Mouse (Mus musculus) erythroblast, embryonic 14.5 days (primary cell): ENCODE data around the gene Magi1. TPM values are rescaled to one million over a fixed set of nuclear protein-coding genes. Genes with fewer than 3 reads are reported as not detected.

Experiments
- H3K27me3 ChIP-seq: 2 replicates; pipeline ENCODE4 v1.6.1; 2012; ENCODE audit warnings: inconsistent platforms; ENCODE audit not compliant: control insufficient read depth
- H3K36me3 ChIP-seq: 2 replicates; pipeline ENCODE4 v1.6.1; 2012; ENCODE audit warnings: mild to moderate bottlenecking, inconsistent platforms; ENCODE audit not compliant: control insufficient read depth
- H3K4me1 ChIP-seq: 2 replicates; pipeline ENCODE4 v1.6.1; 2012; ENCODE audit warnings: inconsistent platforms; ENCODE audit not compliant: control insufficient read depth
- H3K4me3 ChIP-seq: replicated peaks from 2 replicates; pipeline ENCODE3; 2012; ENCODE audit warnings: moderate library complexity, mild to moderate bottlenecking, inconsistent platforms
- H3K9me3 ChIP-seq: 2 replicates; pipeline ENCODE4 v1.6.1; 2012; ENCODE audit warnings: low read length, inconsistent platforms, mixed read lengths; ENCODE audit not compliant: control insufficient read depth
- GATA1 ChIP-seq: IDR thresholded peaks from 2 replicates; pipeline ENCODE4 v1.6.1; 2012; ENCODE audit warnings: low read length, inconsistent platforms, mixed read lengths
- TAL1 ChIP-seq: IDR thresholded peaks from 3 replicates; pipeline ENCODE4 v1.6.1; 2012; ENCODE audit warnings: low read length, inconsistent platforms, mixed read lengths
- polyA plus RNA-seq: library from polyadenylated mRNA; stranded (reverse); fragments of >175 nt; gene quantifications from 2 replicates; pipeline ENCODE4 v1.2.3, GENCODE M21; 2012

The Magi1 gene
- polyA plus RNA-seq, 1 experiment = 0.16 TPM

- no peaks in the 10 kb centered on the region for H3K4me1 ChIP-seq
- no peaks in the 10 kb centered on the region for H3K9me3 ChIP-seq
- H3K4me3 ChIP-seq = no peak overlapping the region
- peaks cover 18% of the 10 kb centered on the region for H3K27me3 ChIP-seq
- H3K36me3 ChIP-seq = no peaks in the 10 kb centered on the region
- TF ChIP-seq GATA1 = no peak
- TF ChIP-seq TAL1 = no peak
These were observed 566.8 kb downstream of the Magi1 start for GRCm38 (mm10) chr6:93716686-93717625.

DNA sequence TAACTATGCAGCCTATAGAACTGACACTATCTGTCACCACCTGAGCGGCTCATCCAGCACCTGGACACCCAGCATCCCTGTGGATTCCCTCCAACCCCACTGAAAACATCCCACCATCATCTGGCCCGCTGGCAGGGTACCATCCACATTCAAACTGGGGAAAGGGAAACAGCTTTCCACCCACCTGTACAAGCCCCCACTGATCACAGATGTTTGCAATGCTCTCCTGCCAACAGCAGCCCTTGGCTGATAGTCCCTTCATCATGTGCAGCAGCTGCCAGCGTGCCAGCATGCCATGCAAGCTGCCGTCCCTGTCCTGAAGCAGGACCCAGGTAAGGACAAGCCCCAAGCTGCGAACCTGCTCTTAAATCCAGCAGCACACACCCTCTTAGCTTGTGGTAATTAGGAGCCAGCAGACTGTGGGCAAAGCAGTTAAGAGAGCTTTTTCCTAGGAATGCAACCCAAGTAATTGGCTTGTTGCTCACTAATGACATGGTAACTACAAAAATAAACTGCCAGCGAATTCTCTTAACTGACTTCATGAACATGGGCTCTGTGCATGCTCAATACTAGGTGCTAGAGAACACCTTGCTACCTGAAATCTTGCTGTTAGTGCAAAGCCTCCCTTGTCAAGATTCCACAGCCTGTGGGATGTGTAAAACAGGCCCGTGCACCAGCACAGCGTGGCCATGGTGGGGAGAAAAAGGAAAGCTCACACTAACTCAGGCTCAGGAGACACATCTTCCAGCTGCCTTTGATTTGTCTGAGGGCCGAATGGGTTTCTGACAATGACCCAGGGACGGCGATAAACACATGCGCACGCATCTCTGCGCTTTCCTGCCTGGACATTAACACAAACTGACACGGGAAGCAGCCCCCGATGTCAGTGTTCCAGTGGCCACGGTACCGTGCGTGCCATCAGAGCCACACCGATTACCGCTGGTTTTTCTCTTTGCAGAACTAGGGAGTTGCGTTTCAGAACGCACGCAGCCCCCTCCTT lies 568.2 kb downstream of the Magi1 start:
- Histone ChIP-seq H3K4me3 (no peak overlapping the region), H3K27me3 (peaks cover 18% of the 10 kb centered on the region), H3K4me1 (no peaks in the 10 kb centered on the region), H3K36me3 (no peaks in the 10 kb centered on the region), H3K9me3 (no peaks in the 10 kb centered on the region)
- no peak for TF ChIP-seq GATA1
- TF ChIP-seq TAL1 = no peak

GRCm38 (mm10) chr6:93704350-93704749 lies 579.4 kb downstream of the Magi1 start:
- no peaks in the 10 kb centered on the region for H3K27me3 ChIP-seq
- no peaks in the 10 kb centered on the region for H3K36me3 ChIP-seq
- H3K9me3 ChIP-seq = no peaks in the 10 kb centered on the region

GRCm38 (mm10) chr6:93699436-93699835 lies 584.3 kb downstream of the Magi1 start:
- H3K36me3 ChIP-seq = no peaks in the 10 kb centered on the region
- no peaks in the 10 kb centered on the region for H3K27me3 ChIP-seq
- no peak for TF ChIP-seq GATA1
- no peak for TF ChIP-seq TAL1
- H3K9me3 ChIP-seq = no peaks in the 10 kb centered on the region
- H3K4me1 ChIP-seq = no peaks in the 10 kb centered on the region
- no peak overlapping the region for H3K4me3 ChIP-seq

More at GRCm38 (mm10) chr6:93704350-93704749, 579.4 kb downstream of the Magi1 start:
- no peaks in the 10 kb centered on the region for H3K4me1 ChIP-seq
- TF ChIP-seq TAL1 (no peak), GATA1 (no peak)
- no peak overlapping the region for H3K4me3 ChIP-seq

GRCm38 (mm10) chr6:93697956-93698355 lies 585.8 kb downstream of the Magi1 start:
- H3K36me3 ChIP-seq = no peaks in the 10 kb centered on the region
- H3K9me3 ChIP-seq = no peaks in the 10 kb centered on the region
- TF ChIP-seq GATA1 (no peak), TAL1 (no peak)
- H3K4me1 ChIP-seq = no peaks in the 10 kb centered on the region
- no peak overlapping the region for H3K4me3 ChIP-seq
- no peaks in the 10 kb centered on the region for H3K27me3 ChIP-seq

- Histone ChIP-seq H3K9me3 (peaks cover 5% of the 10 kb centered on the region), H3K27me3 (peaks cover 5% of the 10 kb centered on the region), H3K4me1 (no peaks in the 10 kb centered on the region), H3K4me3 (no peak overlapping the region), H3K36me3 (no peaks in the 10 kb centered on the region)
- no peak for TF ChIP-seq TAL1
- no peak for TF ChIP-seq GATA1
These were observed 605.0 kb downstream of the Magi1 start for GRCm38 (mm10) chr6:93678766-93679165.

DNA sequence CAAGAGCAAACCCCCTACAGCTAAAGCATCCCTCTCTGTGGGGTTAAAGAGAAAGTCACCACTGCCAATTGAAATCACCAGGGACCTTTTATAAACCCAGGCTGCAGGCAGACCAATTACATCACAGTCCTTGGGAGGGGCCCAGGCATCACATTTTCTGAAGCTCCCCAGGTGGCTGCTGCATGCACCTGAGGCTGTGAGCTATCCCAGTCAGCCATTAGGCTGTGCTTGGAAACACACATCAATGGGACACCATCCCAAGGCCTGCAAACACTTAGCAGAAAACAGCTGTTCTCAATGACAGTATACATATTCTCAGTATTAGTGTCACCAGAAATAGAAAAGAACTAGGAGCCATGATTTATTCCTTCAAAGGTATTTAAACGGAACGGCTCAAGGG lies 617.0 kb downstream of the Magi1 start:
- H3K4me1 ChIP-seq = no peaks in the 10 kb centered on the region
- no peak overlapping the region for H3K4me3 ChIP-seq
- no peaks in the 10 kb centered on the region for H3K27me3 ChIP-seq
- H3K9me3 ChIP-seq = no peaks in the 10 kb centered on the region; the same call in 1 of the 2 replicates
- TF ChIP-seq GATA1 (no peak), TAL1 (no peak)
- no peaks in the 10 kb centered on the region for H3K36me3 ChIP-seq

GRCm38 (mm10) chr6:93665056-93665805 lies 618.5 kb downstream of the Magi1 start:
- TF ChIP-seq TAL1 = no peak
- TF ChIP-seq GATA1 = no peak
- Histone ChIP-seq H3K4me3 (no peak overlapping the region), H3K36me3 (no peaks in the 10 kb centered on the region), H3K27me3 (no peaks in the 10 kb centered on the region), H3K9me3 (no peaks in the 10 kb centered on the region), H3K4me1 (no peaks in the 10 kb centered on the region)
